Mouse (Mus musculus) embryonic facial prominence, embryonic 14.5 days (tissue): ENCODE measurements around the gene Utp15. TPM values are rescaled to one million over a fixed set of nuclear protein-coding genes. Genes with fewer than 3 reads are reported as not detected.

ENCODE experiments used
- ATAC-seq: fragments of 200-750 bp; cut with Nextera tagmentation; 2 replicates; pipeline ENCODE4 v1.8.0; 2017; ENCODE audit warnings: low read depth, moderate number of reproducible peaks, moderate TSS enrichment
- DNase-seq: peaks from one replicate; pipeline ENCODE4 v3.0.0-alpha.2; 2015; ENCODE audit warnings: low spot score
- H3K27ac ChIP-seq: fragments of 300-500 bp; sonication (generic); replicated peaks from 2 replicates; pipeline ENCODE4 v1.5.1; 2014; ENCODE audit warnings: low read depth, mild to moderate bottlenecking, low read length, moderate library complexity
- H3K27me3 ChIP-seq: fragments of 300-500 bp; sonication (generic); replicated peaks from 2 replicates; pipeline ENCODE4 v1.6.1; 2014; ENCODE audit warnings: low read length; ENCODE audit not compliant: control insufficient read depth, insufficient read depth
- H3K36me3 ChIP-seq: fragments of 300-500 bp; sonication (generic); 2 replicates; pipeline ENCODE4 v1.6.1; 2014; ENCODE audit warnings: low read length, mixed read lengths; ENCODE audit not compliant: control insufficient read depth, insufficient read depth
- H3K4me1 ChIP-seq: fragments of 300-500 bp; sonication (generic); 2 replicates; pipeline ENCODE4 v1.6.1; 2014; ENCODE audit warnings: antibody characterized with exemption, low read length; ENCODE audit not compliant: control insufficient read depth, insufficient read depth
- H3K4me2 ChIP-seq: fragments of 300-500 bp; sonication (generic); 2 replicates; pipeline ENCODE4 v1.6.1; 2014; ENCODE audit warnings: low read depth, mild to moderate bottlenecking, low read length, moderate library complexity, mixed read lengths
- H3K4me3 ChIP-seq: fragments of 300-500 bp; sonication (generic); 2 replicates; pipeline ENCODE4 v1.5.1; 2014; ENCODE audit warnings: low read depth, mild to moderate bottlenecking, low read length
- H3K9ac ChIP-seq: fragments of 300-500 bp; sonication (generic); 2 replicates; pipeline ENCODE4 v1.6.1; 2014; ENCODE audit warnings: low read depth, mild to moderate bottlenecking, low read length, moderate library complexity, mixed read lengths
- H3K9me3 ChIP-seq: fragments of 300-500 bp; sonication (generic); 2 replicates; pipeline ENCODE4 v1.6.1; 2016; ENCODE audit warnings: low read length; ENCODE audit not compliant: control insufficient read depth
- WGBS: fragments of 180-500 bp; shearing (Covaris S2); extraction: QIAGEN DNeasy Blood & Tissue Kit; methylation state at CpG from one replicate; pipeline ENCODE4 v1.1.7; 2014; 5-methylcytosine and 5-hydroxymethylcytosine counted together
- polyA plus RNA-seq: library from polyadenylated mRNA; unstranded; fragments of >200 nt; fragmentation: Nextera tagmentation; extraction: Ambion mirVana; gene quantifications from 2 replicates; pipeline ENCODE4 v1.2.1, GENCODE M21; 2014

Gene Utp15
- polyA plus RNA-seq, 1 experiment from 2014 or later, result 20.8 TPM

GRCm38 (mm10) chr13:98297883-98298482 lies 35.1 kb upstream of the Utp15 start:
- Histone ChIP-seq H3K4me3 (no peak overlapping the region), H3K36me3 (no peaks in the 10 kb centered on the region), H3K27me3 (no peaks in the 10 kb centered on the region), H3K9me3 (no peaks in the 10 kb centered on the region), H3K27ac (no peak overlapping the region), H3K4me2 (no peak overlapping the region), H3K9ac (no peak overlapping the region), H3K4me1 (no peaks in the 10 kb centered on the region)
- no peak for DNase-seq
- WGBS, result 96% methylated on average over 6 of the region's 6 CpGs
- ATAC-seq, result no peak

DNA sequence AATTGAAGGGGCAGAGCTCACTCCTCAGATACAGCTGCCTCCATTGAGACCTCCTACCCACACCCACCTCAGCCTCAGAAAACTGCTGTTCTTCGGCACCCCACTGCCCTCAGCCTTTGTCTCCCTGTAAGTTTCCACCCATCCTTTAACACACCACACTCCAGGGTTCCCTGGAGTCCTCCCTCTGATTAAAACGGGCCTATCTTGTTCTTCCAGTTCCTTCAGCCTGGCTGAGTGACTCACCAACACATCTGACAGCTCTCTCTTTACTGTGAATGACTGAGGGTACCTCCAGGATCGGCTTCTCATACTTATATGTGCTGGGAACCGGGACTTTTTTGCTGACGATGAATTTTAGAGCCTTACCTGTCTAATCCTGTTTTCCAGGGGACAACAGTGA lies 33.2 kb upstream of the Utp15 start:
- no peak overlapping the region for H3K9ac ChIP-seq
- peak; percentile 68; the same call in 1 of the 2 replicates for ATAC-seq
- H3K27me3 ChIP-seq, result no peaks in the 10 kb centered on the region
- no peak overlapping the region for H3K4me3 ChIP-seq
- no peak overlapping the region for H3K4me2 ChIP-seq
- H3K9me3 ChIP-seq, result no peaks in the 10 kb centered on the region
- no peaks in the 10 kb centered on the region for H3K4me1 ChIP-seq
- no peaks in the 10 kb centered on the region for H3K36me3 ChIP-seq
- 42% methylated on average over 5 of the region's 5 CpGs for WGBS
- H3K27ac ChIP-seq, result no peak overlapping the region
- peak; percentile 72 for DNase-seq

GRCm38 (mm10) chr13:98291712-98292111 lies 28.9 kb upstream of the Utp15 start:
- H3K27me3 ChIP-seq, result no peaks in the 10 kb centered on the region
- no peak for ATAC-seq
- no peaks in the 10 kb centered on the region for H3K36me3 ChIP-seq
- WGBS, result 74% methylated on average over 8 of the region's 8 CpGs
- no peak overlapping the region for H3K4me2 ChIP-seq
- no peak for DNase-seq
- H3K9me3 ChIP-seq, result no peaks in the 10 kb centered on the region
- H3K9ac ChIP-seq, result no peak overlapping the region
- no peak overlapping the region for H3K27ac ChIP-seq
- H3K4me3 ChIP-seq, result no peak overlapping the region
- no peaks in the 10 kb centered on the region for H3K4me1 ChIP-seq

GRCm38 (mm10) chr13:98290719-98291118 lies 27.9 kb upstream of the Utp15 start:
- Histone ChIP-seq H3K36me3 (no peaks in the 10 kb centered on the region), H3K9ac (no peak overlapping the region), H3K27me3 (no peaks in the 10 kb centered on the region), H3K4me3 (no peak overlapping the region), H3K4me1 (no peaks in the 10 kb centered on the region), H3K27ac (no peak overlapping the region), H3K9me3 (no peaks in the 10 kb centered on the region), H3K4me2 (no peak overlapping the region)
- 26% methylated on average over 2 of the region's 2 CpGs for WGBS
- no peak for ATAC-seq
- DNase-seq, result no peak

GRCm38 (mm10) chr13:98280990-98281650 lies 18.3 kb upstream of the Utp15 start:
- no peak overlapping the region for H3K4me3 ChIP-seq
- no peak for ATAC-seq
- WGBS, result 71% methylated on average over 12 of the region's 12 CpGs

GRCm38 (mm10) chr13:98279686-98280085 lies 16.8 kb upstream of the Utp15 start, which contains the start of gene Gm21976:
TSS of gene Gm21976 (plus strand) at chr13:98279887.
- Histone ChIP-seq H3K27ac (no peak within 1 kb of the TSS), H3K9ac (no peak within 1 kb of the TSS), H3K36me3 (peaks cover 7% of the 10 kb centered on the region), H3K4me2 (no peak within 1 kb of the TSS), H3K4me3 (no peak within 1 kb of the TSS), H3K27me3 (no peaks in the 10 kb centered on the region), H3K4me1 (no peaks in the 10 kb centered on the region), H3K9me3 (no peaks in the 10 kb centered on the region)
- DNase-seq (no peak), ATAC-seq (no peak)
- 83% methylated on average over 5 of the region's 5 CpGs for WGBS

More at GRCm38 (mm10) chr13:98280990-98281650, 18.3 kb upstream of the Utp15 start:
- H3K4me2 ChIP-seq, result no peak overlapping the region
- H3K27me3 ChIP-seq, result no peaks in the 10 kb centered on the region
- H3K4me1 ChIP-seq, result no peaks in the 10 kb centered on the region
- no peak overlapping the region for H3K9ac ChIP-seq
- no peak overlapping the region for H3K27ac ChIP-seq
- H3K9me3 ChIP-seq, result no peaks in the 10 kb centered on the region
- H3K36me3 ChIP-seq, result no peaks in the 10 kb centered on the region
- no peak for DNase-seq

DNA sequence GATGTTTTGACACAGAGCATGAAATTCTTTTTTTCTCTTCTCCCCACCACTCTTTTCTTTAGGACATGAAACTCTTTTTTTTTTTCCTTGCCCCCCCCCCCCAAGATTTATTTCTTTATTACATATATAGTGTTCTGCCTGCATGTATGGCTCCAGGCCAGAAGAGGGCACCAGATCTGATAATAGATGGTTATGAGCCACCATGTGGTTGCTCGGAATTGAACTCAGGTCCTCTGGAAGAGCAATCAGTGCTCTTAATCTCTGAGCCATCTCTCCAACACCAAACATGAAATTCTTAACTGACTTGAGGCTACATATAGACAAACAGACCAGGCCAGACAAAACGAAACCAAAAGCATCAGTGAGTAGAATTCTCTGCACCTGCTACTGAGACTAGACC lies 14.7 kb upstream of the Utp15 start:
- no peak overlapping the region for H3K4me2 ChIP-seq
- ATAC-seq, result no peak
- no peak overlapping the region for H3K9ac ChIP-seq
- DNase-seq, result no peak
- no peak overlapping the region for H3K4me3 ChIP-seq
- no peaks in the 10 kb centered on the region for H3K9me3 ChIP-seq
- H3K27me3 ChIP-seq, result no peaks in the 10 kb centered on the region
- H3K27ac ChIP-seq, result no peak overlapping the region
- WGBS, result 83% methylated on average over 2 of the region's 2 CpGs
- H3K36me3 ChIP-seq, result peaks cover 26% of the 10 kb centered on the region
- H3K4me1 ChIP-seq, result no peaks in the 10 kb centered on the region

GRCm38 (mm10) chr13:98276253-98276652 lies 13.4 kb upstream of the Utp15 start:
- no peak for ATAC-seq
- Histone ChIP-seq H3K27ac (no peak overlapping the region), H3K4me3 (no peak overlapping the region), H3K9me3 (no peaks in the 10 kb centered on the region), H3K36me3 (peaks cover 37% of the 10 kb centered on the region), H3K4me1 (no peaks in the 10 kb centered on the region), H3K9ac (no peak overlapping the region), H3K27me3 (no peaks in the 10 kb centered on the region), H3K4me2 (no peak overlapping the region)
- WGBS, result 85% methylated on average over 7 of the region's 7 CpGs
- no peak for DNase-seq

- DNase-seq (no peak), ATAC-seq (no peak)
- Histone ChIP-seq H3K36me3 (peaks cover 43% of the 10 kb centered on the region), H3K9ac (no peak overlapping the region), H3K4me2 (no peak overlapping the region), H3K9me3 (no peaks in the 10 kb centered on the region), H3K27ac (no peak overlapping the region), H3K4me3 (no peak overlapping the region), H3K4me1 (no peaks in the 10 kb centered on the region), H3K27me3 (no peaks in the 10 kb centered on the region)
- 87% methylated on average over 4 of the region's 4 CpGs for WGBS
Observed at GRCm38 (mm10) chr13:98275646-98276045, 12.8 kb upstream of the Utp15 start.
